Mouse (Mus musculus): ENCODE data around the gene Olfr406.

Gene Olfr406

GRCm38 (mm10) chr11:74259508-74259907 is at the start of gene Olfr406:
Gene Olfr406 (plus strand): TSS chr11:74259808.
- DNase-seq, result no peak

- DNase-seq, result no peak
Measured at GRCm38 (mm10) chr11:74211279-74211678, 48.3 kb upstream of the Olfr406 start, which contains the start of gene Olfr43. Gene Olfr43 (minus strand): TSS chr11:74211379.

GRCm38 (mm10) chr11:74241201-74241600 is 18.4 kb upstream of the Olfr406 start:
- DNase-seq, result no peak

DNA sequence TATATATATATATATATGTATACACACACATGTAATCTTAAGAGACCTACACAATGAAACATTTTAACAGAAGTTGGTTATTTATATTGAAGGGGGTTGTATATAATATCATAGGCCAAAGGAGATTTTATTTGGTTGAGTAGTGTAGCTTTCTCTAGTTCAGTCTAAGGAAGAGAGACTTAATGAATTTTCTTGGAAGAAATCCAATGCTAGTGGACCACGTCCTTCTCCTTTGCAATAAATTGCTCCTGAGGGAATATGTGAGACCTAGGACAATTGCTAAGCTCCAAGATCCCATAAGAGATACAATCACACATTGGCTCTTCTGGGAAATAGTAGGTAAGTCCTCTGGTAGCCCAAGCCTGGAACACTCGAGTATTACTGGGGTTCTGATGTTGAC is 23.8 kb downstream of the Olfr406 start, which contains the start of gene Olfr59:
Gene Olfr59, plus strand, starts transcription at position 301 of the 400 bp plus-strand sequence.
- no peak for DNase-seq

- no peak for DNase-seq
Measured at GRCm38 (mm10) chr11:74287256-74287655, 27.6 kb downstream of the Olfr406 start.

Data from right cerebral cortex, adult 18-20 months (tissue).